Mouse (Mus musculus) limb, embryonic 11.5 days (tissue): Measurements from ENCODE around the gene Atg7. TPM values are rescaled to one million over a fixed set of nuclear protein-coding genes. Genes with fewer than 3 reads are reported as not detected.

Source experiments
- ATAC-seq: fragments of 200-750 bp; cut with Nextera tagmentation; 2 replicates; pipeline ENCODE4 v1.8.0; 2017; ENCODE audit warnings: low read depth; ENCODE audit not compliant: insufficient number of reproducible peaks, low FRiP score, low TSS enrichment
- DNase-seq: peaks from one replicate; pipeline ENCODE4 v3.0.0-alpha.2; 2015; ENCODE audit warnings: low spot score
- H3K27ac ChIP-seq: fragments of 300-500 bp; sonication (generic); replicated peaks from 2 replicates; pipeline ENCODE4 v1.5.1; 2014; ENCODE audit warnings: low read depth, mild to moderate bottlenecking, low read length
- H3K27me3 ChIP-seq: fragments of 300-500 bp; sonication (generic); 2 replicates; pipeline ENCODE4 v1.6.1; 2014; ENCODE audit warnings: mild to moderate bottlenecking, low read length, mixed read lengths; ENCODE audit not compliant: control insufficient read depth, insufficient read depth
- H3K36me3 ChIP-seq: fragments of 300-500 bp; sonication (generic); 2 replicates; pipeline ENCODE4 v1.6.1; 2014; ENCODE audit warnings: mild to moderate bottlenecking, low read length, moderate library complexity, mixed read lengths; ENCODE audit not compliant: control insufficient read depth, insufficient read depth
- H3K4me1 ChIP-seq: fragments of 300-500 bp; sonication (generic); 2 replicates; pipeline ENCODE4 v1.6.1; 2014; ENCODE audit warnings: low read length, mixed read lengths; ENCODE audit not compliant: control insufficient read depth, insufficient read depth
- H3K4me2 ChIP-seq: fragments of 300-500 bp; sonication (generic); 2 replicates; pipeline ENCODE4 v1.6.1; 2014; ENCODE audit warnings: low read depth, mild to moderate bottlenecking, moderate library complexity; ENCODE audit not compliant: severe bottlenecking
- H3K4me3 ChIP-seq: fragments of 300-500 bp; sonication (generic); 2 replicates; pipeline ENCODE4 v1.5.1; 2014; ENCODE audit warnings: low read depth, low read length
- H3K9ac ChIP-seq: fragments of 300-500 bp; sonication (generic); 2 replicates; pipeline ENCODE4 v1.6.1; 2014; ENCODE audit warnings: mild to moderate bottlenecking, low read length
- H3K9me3 ChIP-seq: fragments of 300-500 bp; sonication (generic); 2 replicates; pipeline ENCODE4 v1.6.1; 2016; ENCODE audit warnings: low read length; ENCODE audit not compliant: control insufficient read depth
- WGBS: fragments of 180-500 bp; shearing (Covaris S2); extraction: QIAGEN DNeasy Blood & Tissue Kit; methylation state at CpG from one replicate; pipeline ENCODE4 v1.1.7; 2014; 5-methylcytosine and 5-hydroxymethylcytosine counted together
- polyA plus RNA-seq: library from polyadenylated mRNA; unstranded; fragments of >200 nt; fragmentation: Nextera tagmentation; extraction: Ambion mirVana; gene quantifications from 2 replicates; pipeline ENCODE4 v1.2.1, GENCODE M21; 2014

The Atg7 gene
- polyA plus RNA-seq, 1 experiment from 2014 or later, result 18.9 TPM

DNA sequence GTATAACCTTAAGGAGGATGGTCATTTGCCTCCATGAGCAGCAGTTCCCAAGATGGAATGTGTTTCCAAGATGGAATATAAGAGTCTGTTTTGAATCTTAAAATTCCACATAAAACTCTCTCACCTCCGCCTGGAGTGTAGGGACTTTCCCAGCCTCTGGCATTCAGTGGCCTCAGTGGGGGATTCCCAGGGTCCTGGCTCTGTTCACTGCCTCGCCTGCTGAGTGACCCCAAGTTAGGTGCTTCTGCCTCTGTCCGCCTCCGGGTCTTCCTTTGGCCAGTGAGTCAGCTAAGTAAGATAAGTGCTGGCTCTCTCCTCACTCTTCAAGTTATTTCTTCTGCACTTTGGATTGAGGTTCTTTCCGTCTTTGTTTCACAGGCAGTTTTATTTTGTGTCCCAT, 90.3 kb downstream of the Atg7 start:
- Histone ChIP-seq H3K4me2 (no peak overlapping the region), H3K4me3 (no peak overlapping the region), H3K27me3 (no peaks in the 10 kb centered on the region), H3K27ac (no peak overlapping the region), H3K36me3 (no peaks in the 10 kb centered on the region; the same call in 1 of the 2 replicates), H3K9ac (no peak overlapping the region), H3K9me3 (no peaks in the 10 kb centered on the region), H3K4me1 (no peaks in the 10 kb centered on the region)
- no peak for DNase-seq
- WGBS, result 77% methylated on average over 5 of the region's 5 CpGs
- ATAC-seq, result no peak

DNA sequence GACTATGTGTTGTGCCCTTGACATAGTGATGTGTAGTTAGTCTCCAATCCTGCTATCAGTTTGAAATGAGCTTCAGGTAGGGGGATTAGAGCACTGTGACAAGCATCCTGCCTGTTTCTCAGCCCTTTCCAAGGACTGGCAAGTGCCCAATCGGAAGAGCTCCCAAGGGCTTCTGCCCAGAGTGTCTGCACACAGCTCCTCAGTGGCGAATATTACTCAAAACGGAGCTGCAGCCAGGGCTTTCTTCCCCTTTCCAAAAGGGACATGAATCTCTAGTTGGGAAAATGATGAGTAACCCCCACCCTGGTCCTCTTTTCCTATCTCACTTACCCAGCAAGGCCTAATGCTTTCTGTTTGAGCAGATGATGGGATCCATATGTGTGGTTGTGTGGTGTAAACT, 90.8 kb downstream of the Atg7 start:
- no peak overlapping the region for H3K27ac ChIP-seq
- H3K36me3 ChIP-seq, result no peaks in the 10 kb centered on the region; the same call in 1 of the 2 replicates
- no peak overlapping the region for H3K4me3 ChIP-seq

DNA sequence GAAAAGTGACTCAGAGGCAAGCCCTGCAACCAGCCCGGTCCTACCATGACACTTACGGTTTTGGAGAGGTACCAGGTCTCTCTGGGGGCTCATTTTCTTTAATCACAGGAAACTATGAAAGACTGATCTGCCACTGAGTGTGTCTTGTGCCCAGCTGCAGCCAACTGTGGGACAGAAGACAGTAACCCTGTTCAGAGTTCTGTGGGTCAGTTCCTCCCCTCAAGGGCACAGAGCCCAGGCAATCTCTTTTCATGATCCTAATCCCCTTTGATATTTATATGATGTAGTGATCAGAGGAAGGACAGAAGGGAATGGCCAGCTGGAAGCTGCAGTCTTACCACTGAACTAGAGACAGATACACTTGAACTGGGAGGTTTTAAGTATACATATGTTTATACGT, 92.2 kb downstream of the Atg7 start:
- no peaks in the 10 kb centered on the region for H3K9me3 ChIP-seq
- peaks cover 5% of the 10 kb centered on the region; the same call in 1 of the 2 replicates for H3K4me1 ChIP-seq
- H3K4me2 ChIP-seq, result no peak overlapping the region
- H3K27me3 ChIP-seq, result no peaks in the 10 kb centered on the region
- no peaks in the 10 kb centered on the region; the same call in 1 of the 2 replicates for H3K36me3 ChIP-seq
- H3K4me3 ChIP-seq, result no peak overlapping the region
- no peak for ATAC-seq
- WGBS, result 88% methylated on average over 3 of the region's 3 CpGs
- no peak overlapping the region for H3K9ac ChIP-seq
- no peak for DNase-seq
- no peak overlapping the region for H3K27ac ChIP-seq

More for the DNA sequence above, 90.8 kb downstream of the Atg7 start:
- ATAC-seq (no peak), DNase-seq (no peak)
- Histone ChIP-seq H3K4me1 (peaks cover 3% of the 10 kb centered on the region; the same call in 1 of the 2 replicates), H3K4me2 (no peak overlapping the region), H3K27me3 (no peaks in the 10 kb centered on the region), H3K9me3 (no peaks in the 10 kb centered on the region), H3K9ac (0 out of 2 replicates have a peak overlapping the region, but pooled peaks have one; percentile 17)
- WGBS, result 69% methylated on average over 3 of the region's 3 CpGs

DNA sequence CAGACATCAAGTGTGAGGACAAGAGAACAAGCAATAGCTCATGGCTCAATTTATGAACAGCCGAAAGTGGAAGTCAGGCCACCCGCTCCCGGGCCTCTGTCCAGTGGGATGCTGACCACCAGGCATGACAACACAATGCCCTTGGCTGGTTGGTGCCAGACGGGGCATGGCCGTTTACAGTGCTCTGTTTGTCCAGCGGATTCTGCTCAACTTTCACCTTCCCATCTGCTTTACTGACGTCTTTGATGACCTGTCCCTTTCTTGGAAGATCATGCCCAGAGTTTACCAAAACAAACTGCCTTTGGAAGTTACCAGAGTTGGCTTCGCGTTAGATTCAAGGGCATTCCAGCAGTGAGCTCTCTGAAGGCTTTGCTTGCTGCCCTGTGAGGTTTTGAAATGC, 93.5 kb downstream of the Atg7 start:
- H3K27me3 ChIP-seq, result no peaks in the 10 kb centered on the region
- no peaks in the 10 kb centered on the region for H3K9me3 ChIP-seq
- peaks cover 5% of the 10 kb centered on the region; the same call in 1 of the 2 replicates for H3K4me1 ChIP-seq
- H3K36me3 ChIP-seq, result no peaks in the 10 kb centered on the region; the same call in 1 of the 2 replicates
- H3K4me2 ChIP-seq, result no peak overlapping the region
- WGBS, result 89% methylated on average over 9 of the region's 9 CpGs
- DNase-seq (no peak), ATAC-seq (no peak)
- H3K9ac ChIP-seq, result no peak overlapping the region
- H3K27ac ChIP-seq, result no peak overlapping the region
- H3K4me3 ChIP-seq, result no peak overlapping the region

DNA sequence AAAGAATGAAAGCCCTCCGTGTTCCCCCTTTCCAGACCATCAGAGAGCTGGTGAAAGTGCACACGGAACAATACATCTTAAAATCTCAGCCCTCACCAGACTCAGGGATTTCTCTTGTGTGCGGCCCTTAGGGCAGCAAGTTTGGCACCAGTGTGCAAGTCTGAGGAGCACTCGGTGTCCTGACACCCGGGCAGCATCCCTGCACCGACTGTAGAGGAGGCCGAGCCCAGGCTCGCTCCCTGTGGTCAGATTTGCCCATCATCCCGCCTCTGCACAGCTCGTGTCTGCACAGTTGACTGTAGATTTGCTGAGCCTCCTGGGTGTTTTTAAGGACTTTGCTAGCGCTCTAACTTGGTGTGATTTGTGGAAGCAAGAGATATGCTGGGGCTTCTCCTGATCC, 94.3 kb downstream of the Atg7 start:
- WGBS, result 85% methylated on average over 11 of the region's 11 CpGs
- Histone ChIP-seq H3K4me2 (no peak overlapping the region), H3K9ac (no peak overlapping the region), H3K27ac (no peak overlapping the region), H3K4me3 (no peak overlapping the region), H3K27me3 (no peaks in the 10 kb centered on the region), H3K36me3 (no peaks in the 10 kb centered on the region; the same call in 1 of the 2 replicates), H3K4me1 (peaks cover 5% of the 10 kb centered on the region; the same call in 1 of the 2 replicates), H3K9me3 (no peaks in the 10 kb centered on the region)
- DNase-seq (no peak), ATAC-seq (no peak)

DNA sequence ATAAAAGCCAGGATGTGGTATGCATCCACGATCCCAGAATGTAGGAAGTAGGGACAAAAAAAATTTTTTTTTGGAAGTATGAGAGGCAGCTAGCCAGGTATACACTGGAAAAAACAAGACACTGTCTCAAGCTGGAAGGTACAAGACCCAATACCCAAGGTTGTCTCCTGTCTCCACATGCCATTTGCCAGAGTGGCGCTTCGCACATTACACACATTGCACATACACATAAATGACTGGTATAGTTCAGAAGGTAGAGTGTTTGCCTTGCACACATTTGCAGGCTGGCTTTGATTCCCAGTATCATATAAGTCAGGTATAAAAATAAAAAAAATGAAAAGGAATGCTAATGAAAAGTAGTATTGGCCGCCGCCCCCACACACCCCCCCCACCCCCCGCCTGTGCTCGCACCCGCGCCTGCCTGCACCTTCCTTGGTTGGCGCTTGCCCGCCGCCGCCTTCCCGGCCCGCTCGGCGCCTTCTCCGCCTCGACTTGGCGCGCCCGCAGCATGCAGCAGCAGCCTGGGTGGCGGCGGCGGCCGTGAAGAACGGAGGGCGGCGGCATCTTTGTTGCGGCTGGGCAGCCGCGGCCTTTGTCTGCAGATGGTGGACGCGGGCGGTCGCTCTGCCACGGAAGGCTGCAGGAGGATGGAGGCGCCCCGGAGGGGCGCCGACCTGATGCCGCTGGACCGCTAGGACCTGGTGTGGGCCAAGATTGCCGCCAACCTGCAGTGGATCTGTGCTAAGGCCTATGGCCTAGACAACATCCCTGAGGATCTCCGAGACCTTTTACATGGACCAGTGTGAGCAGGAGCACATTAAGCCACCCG, 95.2 kb downstream of the Atg7 start:
- Histone ChIP-seq H3K9me3 (no peaks in the 10 kb centered on the region), H3K4me2 (peak overlapping the region; percentile 69), H3K4me3 (peak overlapping the region; percentile 35), H3K36me3 (no peaks in the 10 kb centered on the region; the same call in 1 of the 2 replicates), H3K4me1 (peaks cover 5% of the 10 kb centered on the region; the same call in 1 of the 2 replicates), H3K27ac (no peak overlapping the region), H3K9ac (peak overlapping the region; percentile 85), H3K27me3 (no peaks in the 10 kb centered on the region)
- DNase-seq (peak; percentile 59), ATAC-seq (0 out of 2 replicates have a peak, but pooled peaks have one; percentile 55)
- WGBS, result 11% methylated on average over 46 of the region's 46 CpGs

DNA sequence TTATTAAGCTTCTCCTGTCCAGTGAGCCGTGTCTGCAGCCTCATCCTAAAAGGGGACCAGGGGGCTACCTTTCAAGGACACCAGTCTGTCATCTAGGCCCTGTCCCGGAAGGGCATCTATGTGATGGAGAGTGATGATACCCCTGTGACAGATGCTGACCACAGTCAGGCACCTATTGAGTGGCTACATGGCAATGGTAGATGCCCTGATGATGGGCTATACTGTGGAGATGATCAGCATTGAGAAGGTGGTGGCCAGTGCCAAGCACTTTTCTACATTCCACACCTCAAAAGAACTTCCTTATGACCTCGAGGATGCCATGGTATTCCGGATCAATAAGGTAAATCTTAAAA, 95.8 kb downstream of the Atg7 start:
- Histone ChIP-seq H3K4me3 (no peak overlapping the region), H3K9me3 (no peaks in the 10 kb centered on the region), H3K27ac (no peak overlapping the region), H3K27me3 (no peaks in the 10 kb centered on the region), H3K9ac (peak overlapping the region; percentile 85; the same call in 1 of the 2 replicates), H3K36me3 (no peaks in the 10 kb centered on the region; the same call in 1 of the 2 replicates), H3K4me2 (peak overlapping the region; percentile 69; the same call in 1 of the 2 replicates), H3K4me1 (peaks cover 5% of the 10 kb centered on the region; the same call in 1 of the 2 replicates)
- no peak for DNase-seq
- 83% methylated on average over 4 of the region's 4 CpGs for WGBS
- ATAC-seq, result no peak

DNA sequence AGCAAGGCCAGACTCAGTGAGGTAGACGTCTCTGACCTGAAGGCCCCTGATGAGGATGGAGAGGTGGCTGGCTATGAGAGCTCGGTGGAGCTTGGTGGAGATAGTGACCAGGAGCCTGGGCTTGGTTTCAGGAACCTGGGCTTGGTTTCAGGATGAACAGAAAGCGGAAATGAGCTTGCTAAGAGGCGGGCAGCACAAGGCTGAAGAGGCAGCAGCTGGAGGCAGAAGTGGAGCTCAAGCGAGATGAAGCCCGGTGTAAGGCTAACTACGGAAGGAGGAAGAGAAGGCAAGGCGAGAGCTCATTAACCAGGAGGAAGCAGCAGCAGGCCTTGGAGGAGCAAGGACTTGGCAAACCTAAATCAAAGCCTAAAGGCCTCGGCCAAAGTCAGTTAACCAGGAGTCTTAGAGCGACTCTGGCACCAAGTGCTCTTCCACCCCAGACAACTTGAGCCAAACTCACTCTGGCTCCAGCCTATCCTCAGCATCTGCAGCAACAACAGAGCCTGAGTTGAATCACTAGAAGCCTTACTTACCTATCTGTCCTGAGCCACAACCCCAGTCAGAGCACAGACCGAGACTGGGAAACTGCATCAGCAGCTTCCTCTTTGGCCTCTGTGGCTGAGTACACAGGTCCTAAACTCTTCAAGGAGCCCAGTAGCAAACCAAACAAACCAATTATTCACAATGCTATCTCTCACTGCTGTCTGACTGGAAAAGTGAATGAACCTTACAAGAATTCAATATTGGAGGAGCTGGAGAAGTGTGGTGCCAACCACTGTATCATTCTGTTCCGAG, 99.5 kb downstream of the Atg7 start:
- Histone ChIP-seq H3K36me3 (no peaks in the 10 kb centered on the region), H3K27me3 (no peaks in the 10 kb centered on the region), H3K9ac (no peak overlapping the region), H3K9me3 (no peaks in the 10 kb centered on the region), H3K4me1 (peaks cover 5% of the 10 kb centered on the region; the same call in 1 of the 2 replicates), H3K4me3 (no peak overlapping the region), H3K27ac (no peak overlapping the region), H3K4me2 (no peak overlapping the region)
- ATAC-seq, result no peak
- 91% methylated on average over 12 of the region's 12 CpGs for WGBS
- DNase-seq, result no peak
